Mouse (Mus musculus): Measurements from ENCODE around the gene Gpsm1.

Gene Gpsm1

DNA sequence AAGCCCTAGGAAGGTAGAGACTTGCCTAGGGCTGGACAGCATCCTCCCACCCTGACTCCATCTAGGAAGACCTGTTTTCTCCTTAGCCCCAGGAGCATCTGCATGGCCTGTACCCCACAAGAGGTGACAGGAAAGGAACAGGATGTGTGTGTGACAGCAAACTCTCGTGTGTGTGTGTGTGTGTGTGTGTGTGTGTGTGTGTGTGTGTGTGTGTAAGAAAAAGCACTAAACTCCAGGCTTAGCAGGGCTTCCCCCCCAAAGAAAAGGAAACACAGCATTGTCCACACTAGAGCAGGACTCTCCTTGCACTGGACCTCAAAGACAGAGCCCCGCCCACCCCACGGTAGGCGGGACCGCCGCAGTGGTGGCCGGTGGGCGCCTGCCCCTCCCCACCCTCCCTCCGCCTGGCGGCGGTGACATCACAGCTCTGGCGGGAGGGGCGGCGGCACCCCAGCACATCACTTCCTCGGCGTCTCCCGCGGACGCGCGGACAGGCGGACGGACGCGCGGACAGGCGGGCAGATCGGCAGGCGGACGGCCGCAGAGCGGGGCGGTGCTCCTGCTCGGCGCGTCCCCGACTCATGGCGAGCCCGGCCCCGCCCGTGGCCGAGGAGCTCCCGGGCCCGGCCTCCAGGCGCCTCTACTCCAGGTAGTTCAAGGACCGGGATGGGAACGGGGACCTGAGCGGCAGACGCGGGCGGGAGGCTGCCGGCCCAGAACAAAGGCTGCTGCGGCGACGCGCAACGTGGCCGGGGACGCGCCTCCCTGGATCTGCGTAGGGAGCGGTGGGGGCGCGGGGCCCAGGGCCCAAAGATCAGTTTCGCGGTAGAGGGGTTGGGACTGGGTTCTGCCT lies at the start of gene Gpsm1:
Gpsm1 (plus strand) TSS at position 444 of the 853 bp plus-strand sequence.
- DNase-seq = peak; percentile 90 to 95

DNA sequence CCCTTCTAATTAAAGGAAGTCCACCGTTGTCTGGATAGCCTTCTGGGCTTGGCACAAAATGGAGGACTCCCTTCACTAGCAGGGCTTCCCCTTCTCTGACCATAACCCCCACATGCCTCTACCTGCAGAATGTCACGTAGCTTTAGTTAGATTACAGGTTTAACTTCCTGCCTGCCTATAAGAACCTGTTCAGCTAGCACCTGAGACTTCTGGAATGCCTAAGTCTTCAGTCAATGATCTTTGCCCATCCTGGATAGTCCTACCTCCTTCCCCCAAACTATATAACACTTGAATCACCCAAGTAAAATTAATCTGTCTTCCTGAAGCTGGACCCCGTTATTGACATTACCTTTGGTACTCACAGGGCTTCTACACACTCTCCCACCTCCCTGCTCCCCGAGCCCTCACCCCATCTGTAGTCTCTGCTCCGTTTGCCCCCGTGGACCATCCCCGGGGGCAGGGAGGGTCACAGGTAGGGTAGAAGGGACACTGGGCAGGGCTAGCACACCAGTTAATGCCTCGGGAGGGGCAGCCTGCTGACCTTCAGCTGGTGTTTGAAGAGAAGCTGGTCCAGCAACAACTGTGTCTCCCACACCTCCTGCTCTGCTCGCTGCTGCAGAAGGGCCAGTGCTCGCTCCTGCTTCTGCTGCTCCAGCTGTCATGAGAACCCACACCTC lies 49.1 kb upstream of the Gpsm1 start:
- DNase-seq = no peak

DNA sequence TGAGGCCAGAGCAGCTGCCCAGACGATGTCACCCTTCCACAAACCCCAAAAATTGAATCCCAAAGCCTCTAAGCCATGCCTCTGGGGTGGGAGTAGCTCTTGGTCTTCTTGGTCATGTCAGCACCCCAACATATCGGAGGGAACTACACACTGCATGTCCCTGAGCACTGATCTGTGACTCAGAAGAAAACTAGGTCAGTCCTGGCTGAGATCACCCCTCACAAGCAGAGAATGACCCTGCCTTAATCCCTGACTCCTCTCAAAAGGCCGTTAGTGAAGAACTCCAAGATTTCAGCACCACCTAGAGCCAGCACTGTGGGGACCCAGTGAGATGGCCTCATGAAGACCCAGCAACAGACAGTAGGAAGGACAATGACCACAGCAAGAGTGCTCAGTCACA lies 47.1 kb upstream of the Gpsm1 start:
- no peak for DNase-seq

DNA sequence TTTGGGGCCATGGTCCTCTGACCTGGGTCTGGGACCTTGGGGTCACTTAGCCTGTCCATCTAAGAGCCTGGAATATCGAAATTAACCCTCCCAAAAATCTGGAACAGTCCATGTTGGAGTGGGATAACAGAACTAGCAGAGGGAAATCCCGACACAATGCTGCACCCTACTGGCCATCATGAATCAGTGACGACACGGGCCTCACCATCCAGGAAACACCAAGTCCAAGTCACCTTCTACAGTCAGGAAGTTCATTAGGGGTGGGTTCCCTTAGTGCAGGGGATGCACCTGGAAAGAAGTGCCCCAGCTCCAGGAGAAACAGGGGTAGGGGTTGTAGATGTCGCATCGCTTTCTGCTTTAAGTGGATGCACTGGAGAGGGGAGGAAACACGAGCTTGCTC lies 41.7 kb upstream of the Gpsm1 start:
- DNase-seq = peak; percentile 45 to 62

DNA sequence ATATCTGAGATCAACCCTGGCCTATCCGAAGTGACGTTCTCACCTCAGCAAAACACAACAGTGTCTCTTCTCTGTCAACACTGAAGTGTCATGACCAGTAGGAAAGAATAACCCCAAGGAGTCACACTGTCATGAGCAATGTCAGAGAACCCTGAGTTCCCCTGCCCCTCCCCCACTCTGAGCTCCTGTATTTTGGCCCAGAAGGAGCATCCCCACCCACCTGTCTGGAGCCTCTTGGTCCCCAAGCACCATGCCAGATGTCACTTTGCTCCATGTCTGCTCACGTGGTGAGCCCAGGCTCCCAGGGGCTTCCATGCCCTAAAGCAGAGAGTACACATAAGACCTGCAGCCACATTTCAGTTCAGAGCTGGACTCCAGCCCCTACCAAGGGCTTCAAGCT lies 35.6 kb upstream of the Gpsm1 start:
- DNase-seq = no peak

DNA sequence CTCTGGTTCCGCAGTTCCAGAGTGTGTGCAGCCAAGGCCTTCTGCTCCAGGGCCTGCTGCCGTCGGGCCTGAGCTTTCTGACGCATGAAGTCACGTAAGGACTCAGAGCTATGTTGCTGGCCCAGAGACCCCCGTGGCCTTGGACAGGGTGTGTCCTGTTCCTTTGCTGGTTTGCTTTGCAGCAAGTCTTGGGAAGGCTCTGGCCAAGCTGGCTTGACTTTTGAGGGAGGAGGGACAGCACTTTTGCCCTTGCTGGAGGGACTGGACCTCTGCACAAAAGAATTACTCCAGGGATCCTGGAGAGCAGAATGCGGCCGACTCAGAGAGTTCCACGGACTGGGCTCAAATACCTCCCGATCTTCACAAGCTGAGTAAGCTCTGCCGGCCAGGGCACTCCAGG lies 34.7 kb upstream of the Gpsm1 start:
- no peak for DNase-seq

DNA sequence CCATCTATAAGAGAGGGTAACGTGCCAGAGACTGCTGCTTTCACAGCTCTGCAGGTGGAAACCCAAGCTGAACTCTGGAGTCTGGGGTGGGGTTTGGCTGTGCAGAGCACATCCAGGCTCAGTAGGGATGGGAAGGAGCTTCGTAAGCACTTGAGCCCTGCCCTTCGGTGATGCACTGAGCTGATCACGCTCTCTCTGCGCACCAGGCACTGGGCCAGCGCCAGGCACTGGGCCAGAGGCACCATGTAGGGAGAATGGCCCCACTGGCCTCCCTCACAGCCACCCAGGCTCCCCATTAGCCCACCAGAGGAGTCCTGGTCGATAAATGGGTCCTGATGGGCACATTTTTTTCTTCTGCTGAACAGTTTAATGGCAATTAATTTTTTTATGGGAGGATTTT lies 29.5 kb upstream of the Gpsm1 start:
- DNase-seq = peak; percentile 35 to 66

DNA sequence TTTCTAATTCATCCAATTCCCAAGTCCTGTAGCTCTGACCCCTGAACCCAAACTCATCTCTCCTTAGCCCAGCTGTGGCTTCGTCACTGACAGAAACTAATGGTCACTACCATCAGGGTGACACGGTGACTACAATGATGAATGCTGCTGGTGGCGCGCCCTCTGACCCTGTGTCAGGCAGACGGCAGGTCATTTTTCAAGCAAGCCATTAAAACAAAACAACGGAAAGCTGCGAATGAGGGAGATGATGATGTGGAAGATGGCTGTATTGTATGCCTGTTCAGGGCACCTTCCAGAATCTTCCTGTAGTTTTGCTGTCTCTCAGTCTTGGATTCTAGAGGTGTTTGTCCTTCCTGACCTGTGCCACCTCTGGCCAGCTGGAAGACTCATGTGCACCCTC lies 28.9 kb upstream of the Gpsm1 start:
- DNase-seq = no peak

DNA sequence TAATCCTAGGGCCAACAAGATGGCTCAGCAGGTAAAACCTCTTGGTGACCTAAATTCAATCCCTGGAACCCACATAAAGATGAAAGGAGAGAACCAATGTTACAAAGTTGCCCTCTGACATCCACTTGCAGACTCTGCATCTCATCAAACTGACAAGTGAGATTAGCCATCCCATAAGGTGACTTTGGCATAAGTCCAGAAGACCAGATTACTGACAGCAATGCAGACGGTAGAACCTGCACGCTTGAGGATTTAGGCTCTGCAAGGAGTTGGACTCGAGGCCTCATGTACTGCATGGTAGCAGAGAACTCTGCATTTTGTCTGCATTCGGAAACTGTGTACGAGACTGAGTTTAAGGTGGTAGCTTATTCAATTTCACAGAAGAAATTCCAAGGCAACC lies 25.2 kb upstream of the Gpsm1 start:
- DNase-seq = no peak

DNA sequence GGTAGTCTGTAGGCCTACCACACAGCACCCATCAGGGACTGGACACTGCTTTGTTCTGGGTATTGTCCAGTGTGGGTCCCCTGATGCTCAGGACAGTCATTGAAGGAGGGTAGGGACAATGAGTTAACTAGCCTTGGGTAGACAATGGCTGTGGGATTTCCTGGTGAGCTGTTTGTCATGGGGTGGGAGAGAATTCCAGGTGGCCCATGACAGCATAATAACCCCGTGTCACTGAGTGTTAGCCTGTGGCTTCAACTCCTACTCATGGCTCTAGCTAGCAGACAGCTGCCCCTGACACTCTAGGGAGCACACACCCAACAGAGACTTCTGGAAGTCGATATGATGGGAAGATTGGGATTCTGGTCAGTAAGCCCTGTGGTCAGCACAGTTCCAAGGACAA lies 20.9 kb upstream of the Gpsm1 start, which contains the start of gene Ccdc187:
Ccdc187 (minus strand) TSS at position 101 of the 400 bp plus-strand sequence.
- DNase-seq = no peak

DNA sequence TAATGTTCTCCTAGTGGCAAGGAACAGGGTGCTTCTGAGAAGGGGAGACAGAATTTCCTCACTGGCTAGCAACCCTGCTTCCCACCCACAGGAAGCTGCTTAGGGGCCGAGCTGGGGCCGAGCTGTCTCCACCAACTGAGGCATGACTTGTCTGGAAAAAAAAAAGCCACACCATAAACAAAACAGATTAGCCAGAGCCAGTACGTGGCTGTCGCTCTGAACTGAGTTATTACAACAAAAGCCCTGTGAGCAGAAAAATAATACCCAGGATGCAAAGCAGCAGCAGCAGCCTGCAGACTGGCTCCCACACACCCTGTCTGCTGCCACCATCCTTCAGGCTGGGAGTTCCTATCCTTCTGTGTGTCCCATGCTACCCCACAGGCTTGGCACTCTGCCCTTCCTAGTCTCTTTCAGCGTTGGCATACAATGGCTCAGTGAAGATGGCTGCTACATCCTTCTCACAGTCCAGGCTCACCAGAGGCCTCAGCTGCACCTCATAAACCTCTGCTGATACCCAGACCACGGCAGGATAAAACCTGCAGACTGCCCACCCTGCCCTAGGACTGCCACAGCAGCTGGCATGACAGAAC lies 18.6 kb upstream of the Gpsm1 start:
- peak; percentile 27 to 64 for DNase-seq

DNA sequence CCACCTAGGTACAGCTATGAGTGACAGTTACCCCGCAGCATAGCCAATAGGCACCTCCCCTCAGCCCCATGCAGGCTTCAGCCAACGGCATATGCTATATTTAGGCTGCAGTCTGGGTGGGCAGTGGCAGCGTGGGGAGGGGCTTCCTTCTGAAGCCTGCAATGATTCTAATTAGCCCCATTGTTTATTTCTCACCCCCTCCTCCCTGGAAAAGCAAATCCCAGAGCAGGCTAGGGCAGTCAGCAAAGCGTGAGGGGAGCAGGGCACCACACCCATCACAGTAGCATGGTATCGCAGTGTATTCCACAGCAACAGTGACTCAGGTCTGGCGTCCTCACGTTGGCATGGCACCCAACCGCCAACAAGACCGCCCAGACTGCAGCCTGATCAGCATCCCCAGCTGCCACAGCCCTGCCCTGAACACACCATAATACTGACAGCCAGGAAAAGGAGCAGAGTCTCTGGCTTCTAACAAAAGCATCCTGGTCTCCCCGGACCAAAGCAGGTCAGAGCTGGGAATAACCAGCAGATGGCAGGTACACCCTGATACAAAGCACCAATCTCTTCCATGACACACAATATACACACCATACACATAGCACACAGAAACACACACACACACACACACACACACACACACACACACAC lies 17.0 kb upstream of the Gpsm1 start:
- peak; percentile 48 to 73 for DNase-seq

DNA sequence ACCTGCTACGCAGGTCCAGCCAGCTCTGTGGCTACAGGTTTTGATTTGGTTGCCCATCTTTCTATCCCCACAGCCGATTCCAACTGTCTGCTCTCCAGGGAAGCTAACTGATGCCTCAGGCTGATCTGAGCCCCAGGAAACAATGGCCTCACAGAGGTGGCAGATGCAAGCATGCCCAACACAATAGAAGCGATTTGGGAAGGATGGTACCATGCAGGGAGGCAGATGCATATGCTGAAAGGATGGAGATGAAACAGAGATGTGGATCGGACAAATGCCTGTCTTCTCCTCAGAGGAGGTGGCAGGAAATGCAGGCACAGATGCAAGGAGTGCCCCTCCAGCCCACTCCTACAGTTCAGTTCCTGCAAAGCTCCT lies 16.5 kb upstream of the Gpsm1 start:
- no peak for DNase-seq

DNA sequence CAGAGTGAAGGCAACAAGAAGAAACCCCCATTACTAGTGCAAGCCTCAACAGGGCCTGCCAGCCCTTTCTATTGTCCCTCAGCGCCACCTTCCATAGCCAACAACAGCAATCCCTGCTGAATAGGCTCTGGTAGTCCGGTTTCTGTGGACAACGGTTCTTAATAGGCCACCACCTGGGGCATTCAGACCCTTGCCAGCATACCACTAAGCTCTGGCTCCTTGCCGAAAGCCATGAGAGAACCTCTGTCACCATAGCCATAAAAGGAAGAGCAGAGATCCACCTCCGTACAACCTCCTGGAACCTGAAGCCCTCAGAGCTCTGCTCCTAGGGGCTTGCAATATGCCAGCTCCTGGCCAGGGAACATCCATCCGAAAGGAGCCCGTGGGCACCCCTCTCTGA lies 16.0 kb upstream of the Gpsm1 start:
- no peak for DNase-seq

DNA sequence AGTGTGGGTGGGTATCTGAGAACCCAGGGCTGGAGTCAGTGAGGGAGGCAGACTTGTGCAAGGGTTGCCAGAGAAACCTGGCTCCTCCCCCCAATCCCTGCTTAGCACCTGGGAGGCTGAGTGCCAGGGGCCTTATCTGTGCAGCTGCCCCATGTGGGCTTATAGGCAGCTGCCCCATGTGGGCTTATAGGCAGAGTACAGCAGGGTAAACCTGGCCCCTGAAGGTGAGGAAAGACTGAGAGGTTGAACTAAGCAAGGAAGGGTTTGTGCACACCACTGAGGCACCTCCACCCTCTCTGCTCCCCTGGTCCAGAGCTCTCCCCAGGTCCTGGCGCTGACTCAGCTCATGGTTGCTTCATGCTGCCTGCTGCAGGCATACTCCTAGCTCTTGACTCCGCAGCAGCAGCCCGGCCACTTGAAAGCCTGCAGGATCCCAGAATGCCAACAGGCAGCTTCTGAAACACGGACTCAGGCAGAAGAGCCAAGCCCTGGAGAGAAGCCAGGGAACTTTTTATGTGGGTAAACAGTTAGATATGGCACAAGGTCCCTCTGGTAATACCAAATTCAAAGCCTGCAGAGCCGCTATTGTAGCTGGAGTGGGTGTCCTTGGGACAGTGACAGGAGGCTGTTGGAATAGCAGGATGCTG lies 15.0 kb upstream of the Gpsm1 start:
- peak; percentile 32 to 56 for DNase-seq

DNA sequence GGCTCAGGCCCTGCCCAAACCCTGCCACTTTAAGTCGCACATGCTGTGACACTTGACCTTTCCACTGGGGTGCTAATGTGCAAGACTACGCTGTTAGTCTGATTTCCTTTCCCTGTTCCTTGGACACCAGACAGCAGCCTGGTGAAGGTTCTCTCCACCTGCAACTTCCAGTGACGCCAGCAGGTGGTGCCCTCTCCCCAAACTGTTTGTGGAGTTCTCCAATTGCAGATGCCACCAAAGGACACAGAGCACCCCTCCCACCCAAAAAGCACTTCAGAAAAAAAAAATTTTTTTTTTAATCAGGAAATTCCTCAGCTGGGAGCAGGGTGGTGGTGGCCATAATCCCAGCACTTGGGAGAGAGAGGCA lies 14.5 kb upstream of the Gpsm1 start:
- DNase-seq = peak; percentile 91 to 92

DNA sequence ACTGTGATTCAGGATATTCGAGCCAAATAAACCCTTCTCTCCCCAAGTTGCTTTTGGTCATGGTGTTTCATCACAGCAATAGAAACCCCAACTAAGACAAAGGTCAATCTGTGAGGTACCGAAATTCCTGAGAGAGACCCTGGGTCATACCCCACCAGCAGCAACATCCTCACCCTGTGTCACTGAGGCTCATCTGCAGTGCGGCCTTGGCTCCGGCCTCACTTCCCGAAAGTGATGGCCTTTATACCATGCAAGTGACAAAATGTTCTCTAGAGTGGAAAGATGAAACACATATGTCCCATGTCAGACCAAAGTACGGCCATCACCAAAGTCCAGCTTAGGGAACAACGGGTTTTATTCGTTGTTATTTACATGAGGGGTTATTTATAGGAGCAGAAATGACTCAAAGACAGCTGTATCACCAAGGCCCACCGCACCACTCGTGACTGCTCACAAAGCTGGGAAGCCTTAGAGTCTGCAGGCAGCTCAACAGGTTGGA lies 13.3 kb upstream of the Gpsm1 start:
- DNase-seq = peak in 1 of 2 experiments; percentile 59

DNA sequence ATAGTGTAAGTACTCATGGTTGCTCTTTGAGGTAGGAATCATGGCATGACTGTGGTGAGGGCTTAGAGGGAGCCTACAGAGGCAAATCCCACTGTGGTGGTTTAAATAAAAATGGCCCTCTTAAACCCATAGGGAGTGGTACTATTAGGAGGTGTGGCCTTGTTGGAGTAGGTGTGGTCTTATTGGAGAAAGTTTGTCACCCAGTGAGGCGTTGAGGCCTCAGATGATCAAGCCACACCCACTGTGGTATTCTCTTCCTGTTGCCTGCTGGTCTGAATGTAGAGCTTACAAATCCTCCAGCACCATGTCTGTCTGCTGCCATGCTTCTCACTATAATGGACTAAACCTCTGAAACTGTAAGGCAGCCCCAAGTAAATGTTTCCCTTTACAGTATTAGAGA lies 10.6 kb upstream of the Gpsm1 start:
- DNase-seq = no peak

DNA sequence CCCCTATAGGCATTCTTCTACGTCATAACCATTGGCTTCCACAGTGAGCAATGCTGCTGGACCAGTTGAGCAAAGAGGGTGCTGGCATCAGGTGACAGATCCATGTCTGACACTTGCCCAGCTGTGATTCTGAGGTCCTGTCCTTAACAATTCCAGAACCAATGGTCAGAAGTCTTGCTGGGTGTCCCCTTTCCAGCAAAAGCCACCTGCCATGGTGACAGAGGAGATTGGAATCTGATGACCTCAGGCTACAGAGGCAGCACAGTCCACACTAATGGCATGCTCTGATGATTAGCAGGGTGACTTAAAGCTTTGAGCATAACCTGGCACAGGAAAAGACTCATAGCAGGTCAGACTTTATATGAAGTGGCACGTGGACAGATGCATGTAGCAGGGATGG lies 9.8 kb upstream of the Gpsm1 start:
- no peak for DNase-seq

DNA sequence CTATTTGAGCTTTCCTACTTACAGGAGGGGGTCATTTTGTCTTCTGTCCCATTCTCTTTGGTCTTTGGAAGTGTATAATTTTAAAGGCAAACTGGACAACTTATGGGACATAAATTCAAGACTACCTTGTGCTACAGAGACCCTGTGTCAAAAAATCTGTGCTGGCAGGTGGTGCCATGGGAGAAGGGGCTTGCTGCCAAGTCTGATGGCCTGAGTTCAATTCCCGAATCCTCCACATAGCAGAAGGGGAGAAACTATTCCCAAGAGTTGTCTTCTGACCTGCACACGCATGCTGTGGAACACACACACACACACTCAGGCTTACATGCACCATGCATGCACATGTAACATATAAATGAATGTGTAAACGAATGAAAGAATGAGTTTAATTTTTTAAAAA lies 8.6 kb upstream of the Gpsm1 start:
- no peak for DNase-seq

DNA sequence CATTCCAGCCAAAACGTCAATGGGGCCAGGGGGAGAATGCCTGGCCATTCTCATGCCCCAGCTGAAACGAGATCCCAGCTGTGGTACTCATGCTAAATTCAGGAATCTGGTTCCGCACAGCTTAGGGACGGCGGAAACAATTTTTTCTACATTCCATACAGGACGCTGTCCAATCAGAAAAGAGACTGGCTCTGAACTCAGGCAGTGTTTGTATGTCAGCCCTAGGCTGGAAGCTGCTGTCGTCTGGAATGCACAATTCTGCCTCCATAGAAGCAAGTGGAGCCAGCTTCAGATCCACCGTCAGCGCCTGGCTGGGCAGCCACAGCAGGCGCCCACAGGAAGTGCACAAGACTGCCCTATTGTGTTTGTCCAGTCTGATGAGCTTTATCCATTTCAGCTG lies 5.6 kb upstream of the Gpsm1 start:
- DNase-seq = peak; percentile 69 to 89

DNA sequence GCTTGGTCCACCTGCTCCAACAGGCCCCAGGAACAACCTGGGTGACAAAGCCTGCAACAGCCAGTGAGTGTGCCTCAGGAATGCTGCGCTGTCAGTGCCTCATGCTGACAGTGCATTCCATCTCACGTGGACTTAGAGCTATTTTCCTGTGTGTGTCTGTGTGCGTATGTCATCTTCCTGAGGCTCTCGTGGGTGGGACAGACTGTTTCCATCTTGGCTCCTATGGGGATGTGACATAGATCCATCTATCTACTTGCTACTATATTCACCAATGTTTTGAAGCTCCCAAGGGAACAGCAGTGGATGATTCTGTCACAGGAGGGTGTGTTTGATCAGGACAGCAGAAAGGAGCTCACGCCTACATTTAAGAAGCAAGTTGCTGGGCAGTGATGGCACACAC lies 3.4 kb upstream of the Gpsm1 start:
- DNase-seq = no peak

DNA sequence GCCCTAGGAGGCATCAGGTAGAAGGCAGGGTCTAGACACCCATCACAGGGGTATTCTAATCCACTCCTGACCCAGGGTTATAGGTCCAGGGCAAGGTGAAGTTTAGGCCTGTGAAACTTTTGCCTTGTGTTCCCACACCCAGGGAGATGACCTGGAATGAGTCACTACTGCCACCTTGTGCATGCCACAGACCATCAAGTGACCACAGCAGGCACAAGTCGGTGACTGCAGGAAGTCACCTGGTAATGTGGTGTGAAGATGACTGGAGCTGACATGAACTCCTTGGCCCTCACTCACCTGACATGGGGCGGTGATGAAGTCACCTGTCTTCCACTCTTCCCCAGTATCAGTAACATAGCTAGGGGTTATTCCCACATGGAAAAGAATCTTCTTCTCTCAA lies 2.5 kb upstream of the Gpsm1 start:
- DNase-seq = no peak
